Mouse (Mus musculus) small intestine, adult 2 months (tissue): ENCODE results near the gene Mad1l1.

Experiments
- CTCF ChIP-seq: fragments of 200-500 bp; IDR thresholded peaks from 2 replicates; pipeline ENCODE4 v1.5.1; 2012; ENCODE audit warnings: low read depth, mild to moderate bottlenecking, control low read depth, inconsistent platforms, low read length, moderate library complexity, mixed read lengths; ENCODE audit not compliant: insufficient replicate concordance, insufficient read length; ENCODE audit errors: extremely low read depth
- POLR2A ChIP-seq: fragments of 200-500 bp; IDR thresholded peaks from 2 replicates; pipeline ENCODE4 v1.6.1; 2012; ENCODE audit warnings: low read depth, mild to moderate bottlenecking, control low read depth, inconsistent platforms, low read length, moderate library complexity

DNA sequence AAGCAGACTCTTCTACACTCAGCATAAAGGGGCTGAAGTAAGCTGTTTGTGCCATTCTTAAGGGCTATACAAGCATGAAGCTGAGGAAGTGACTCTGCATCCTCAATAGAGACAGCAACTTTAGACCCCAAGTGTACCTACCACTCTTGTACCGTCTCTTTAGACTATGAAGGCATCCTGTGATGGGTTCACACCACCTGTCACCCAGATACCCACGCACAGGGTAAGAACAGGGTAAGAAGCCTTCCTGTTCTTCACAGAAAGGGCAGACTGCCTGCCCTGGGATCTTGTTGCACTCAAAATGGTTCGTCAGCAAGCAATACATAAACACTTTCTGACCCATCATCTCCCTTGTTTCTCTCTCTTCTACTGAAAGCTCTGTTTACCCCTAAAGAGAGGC, 94.5 kb downstream of the Mad1l1 start:
- no peak for TF ChIP-seq CTCF
- no peak for TF ChIP-seq POLR2A
